Mouse (Mus musculus): ENCODE data around the gene Sesn3.

DNA sequence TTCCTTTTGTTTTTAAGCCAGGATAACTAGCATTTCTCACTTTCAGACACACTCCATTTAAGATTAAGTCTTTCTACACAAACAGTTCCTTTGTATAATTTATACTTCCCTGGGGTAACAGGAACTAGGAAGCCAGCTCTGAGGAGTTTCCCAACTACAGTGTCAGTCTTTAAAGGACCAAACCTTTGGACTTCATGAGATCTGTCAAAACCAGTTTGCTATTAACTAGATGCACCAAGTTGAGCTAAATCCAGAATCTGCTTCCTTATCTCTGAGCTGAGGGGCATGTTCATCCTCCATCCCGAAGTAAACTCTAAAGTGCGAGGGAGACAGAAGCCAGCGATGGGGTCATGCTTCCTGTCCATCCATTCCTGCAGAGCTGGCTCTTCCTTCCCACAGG, 32.5 kb downstream of the Sesn3 start:
- no peak for TF ChIP-seq CTCF (IDR thresholded peaks at IDR 0.05; ENCODE audit: low read depth)
- TF ChIP-seq EP300 (IDR thresholded peaks at IDR 0.05; ENCODE audit: low read depth), result no peak
